Mouse (Mus musculus): Measurements from ENCODE around the gene Fra10ac1. TPM values are rescaled to one million over a fixed set of nuclear protein-coding genes. Genes with fewer than 3 reads are reported as not detected.

The Fra10ac1 gene
- 10 to 100 TPM; 11.4 to 11.8 TPM for total RNA-seq (2021)

DNA sequence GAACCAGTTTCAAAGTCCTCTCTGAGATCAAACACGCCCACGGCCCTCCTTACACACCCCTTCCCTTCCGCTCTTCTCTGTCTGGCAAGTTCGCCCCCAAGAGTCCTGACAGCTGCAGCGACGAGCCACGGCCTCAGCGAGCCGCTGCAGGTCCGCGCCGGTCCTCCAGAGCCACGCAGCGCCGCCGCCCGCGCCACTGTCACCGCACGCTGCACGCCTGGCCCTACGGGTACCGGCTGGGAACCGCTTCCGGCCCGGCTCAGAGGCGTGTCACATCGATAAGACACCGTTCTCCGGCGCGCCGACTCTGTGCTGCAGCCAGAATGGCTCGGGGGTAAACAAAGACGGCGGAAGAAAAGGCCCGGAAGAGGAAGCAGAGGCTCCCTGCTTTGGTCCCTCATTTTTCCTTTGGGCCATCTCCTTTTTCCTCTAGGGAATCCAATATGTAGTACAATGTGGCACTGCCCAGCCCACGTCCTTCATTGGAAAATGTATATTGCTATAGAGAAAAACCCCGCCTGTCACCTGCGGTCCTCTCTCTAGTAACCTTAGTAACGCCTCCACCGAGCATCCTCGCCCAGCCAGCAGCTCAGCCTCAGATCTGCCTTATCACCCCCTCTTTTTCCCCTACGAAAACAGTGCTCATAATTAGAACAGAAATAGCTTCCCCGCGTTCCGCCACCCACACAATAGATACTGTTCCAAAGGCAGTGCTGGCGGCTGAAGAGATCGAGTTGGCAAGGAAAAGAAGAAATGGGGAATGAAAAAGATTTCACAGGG, at the start of gene Fra10ac1:
Fra10ac1 (minus strand) TSS at position 252 of the 780 bp plus-strand sequence.
- DNase-seq = peak; percentile 89 to 92
- intact Hi-C loops (cut with DNase I) = no loop called here

GRCm38 (mm10) chr19:38271071-38271470, 47.1 kb upstream of the Fra10ac1 start:
- DNase-seq = no peak
- intact Hi-C loops (cut with DNase I) = no loop called here

DNA sequence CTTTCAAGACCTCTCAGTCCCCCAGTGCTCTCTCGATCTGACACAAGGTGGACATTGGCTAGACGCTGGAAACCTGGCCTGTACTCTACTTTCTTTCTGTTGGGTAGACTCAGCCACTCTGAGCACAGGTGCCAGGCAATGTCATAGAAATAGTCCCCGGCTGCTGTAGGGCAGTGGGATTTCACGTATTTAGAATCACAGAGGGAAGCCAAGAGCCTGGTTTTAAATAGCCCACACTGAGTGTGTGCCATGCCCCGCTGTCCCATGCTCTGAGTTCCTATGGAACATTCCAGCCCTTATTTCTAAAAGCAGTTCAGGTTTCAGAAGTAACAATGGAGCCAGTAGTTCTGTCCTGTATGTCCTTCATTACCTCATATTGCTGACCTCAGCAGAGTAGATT, 43.5 kb upstream of the Fra10ac1 start:
- DNase-seq = no peak
- intact Hi-C loops (cut with DNase I) = no loop called here

GRCm38 (mm10) chr19:38265767-38266166, 41.8 kb upstream of the Fra10ac1 start:
- intact Hi-C loops (cut with DNase I) = no loop called here

GRCm38 (mm10) chr19:38264505-38265500, 40.8 kb upstream of the Fra10ac1 start, which contains the start of gene Lgi1:
Lgi1 (plus strand) TSS chr19:38264536.
- intact Hi-C loops (cut with DNase I) = no loop called here
- peak in 1 of 2 experiments; percentile 15 for DNase-seq

More at GRCm38 (mm10) chr19:38265767-38266166, 41.8 kb upstream of the Fra10ac1 start:
- no peak for DNase-seq

DNA sequence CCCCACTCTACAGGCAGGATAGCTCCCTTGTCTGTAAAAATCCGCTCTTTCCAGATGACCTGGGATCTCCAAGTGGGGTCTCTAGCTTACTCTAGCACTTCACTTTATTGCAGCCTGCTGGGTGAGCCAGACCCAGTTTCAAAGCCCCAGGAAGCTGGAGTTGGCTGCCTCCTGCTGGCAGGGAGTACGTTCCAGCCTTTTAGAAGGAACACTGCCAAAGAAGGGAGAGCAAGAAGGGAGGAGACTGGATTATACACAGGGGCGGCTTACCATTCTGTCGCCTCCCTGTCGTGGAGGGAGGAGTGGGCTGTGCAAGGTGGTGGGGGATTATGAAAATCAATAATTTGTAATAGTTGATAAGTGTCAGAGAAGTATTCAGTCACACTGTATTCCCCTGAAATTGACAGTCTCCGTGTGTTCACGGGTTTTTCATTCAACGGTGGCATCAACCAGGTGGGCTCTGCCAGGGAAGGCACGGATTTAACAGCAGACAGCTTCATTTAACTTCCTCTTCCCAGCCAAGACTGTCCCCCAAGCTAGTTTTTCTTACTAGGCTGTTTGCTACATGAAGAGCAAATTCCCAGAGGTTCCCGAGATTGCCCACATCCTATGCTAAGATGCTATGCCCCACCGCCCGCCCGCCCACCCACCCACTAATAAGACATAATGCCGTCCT, 40.0 kb upstream of the Fra10ac1 start:
- intact Hi-C loops (cut with DNase I) = no loop called here
- DNase-seq = peak in 1 of 2 experiments; percentile 29

GRCm38 (mm10) chr19:38261351-38261750, 37.4 kb upstream of the Fra10ac1 start:
- DNase-seq = peak in 1 of 2 experiments; percentile 35
- intact Hi-C loops (cut with DNase I) = no loop called here

DNA sequence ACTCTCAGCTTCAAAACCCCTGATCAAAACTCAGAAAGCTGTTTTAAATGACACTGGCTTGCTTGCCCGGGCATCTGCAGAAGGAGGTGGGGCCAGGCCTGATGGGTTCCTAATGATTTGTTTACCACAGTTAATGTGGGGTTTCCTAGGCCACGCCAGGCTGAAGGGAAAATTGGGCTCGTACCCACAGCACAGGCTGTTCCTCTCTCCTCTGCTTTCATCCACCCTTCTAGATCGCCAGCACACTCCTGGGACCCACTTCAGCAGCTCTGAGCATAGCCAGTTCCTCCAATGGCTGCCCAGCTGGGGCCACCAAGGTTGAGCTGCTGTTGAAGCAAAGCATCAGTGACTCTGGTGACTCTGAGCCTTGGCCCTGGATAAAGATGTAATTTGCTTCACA, 36.4 kb upstream of the Fra10ac1 start:
- peak in 1 of 2 experiments; percentile 5 for DNase-seq
- intact Hi-C loops (cut with DNase I) = no loop called here

GRCm38 (mm10) chr19:38259436-38259835, 35.5 kb upstream of the Fra10ac1 start:
- no peak for DNase-seq
- intact Hi-C loops (cut with DNase I) = no loop called here

- intact Hi-C loops (cut with DNase I) = no loop called here
- no peak for DNase-seq
Observed at GRCm38 (mm10) chr19:38258651-38259065, 34.7 kb upstream of the Fra10ac1 start.

DNA sequence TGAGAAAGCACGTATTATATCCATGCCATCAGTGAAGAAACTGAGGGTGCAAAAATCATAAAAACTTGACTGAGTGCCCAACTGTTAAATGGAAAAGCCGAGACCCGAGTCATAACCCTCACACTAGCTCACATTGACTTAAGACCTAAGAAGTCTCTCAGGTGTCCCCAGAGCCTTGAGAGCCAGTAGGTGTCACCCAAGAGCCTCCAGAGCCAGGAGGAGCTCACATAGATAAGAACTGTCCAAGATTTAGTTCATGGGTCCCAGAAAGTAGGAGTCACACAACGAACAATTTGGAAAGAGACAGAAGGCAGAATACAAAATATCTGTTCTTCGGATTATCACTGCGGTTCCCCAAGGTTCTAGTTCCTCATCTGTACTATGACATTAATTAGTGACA, 29.8 kb upstream of the Fra10ac1 start:
- intact Hi-C loops (cut with DNase I) = loop anchor here (1.0 to 2.0 kb wide), 2 partner anchors 71 to 99 kb away; no protein-coding TSS in a partner anchor
- DNase-seq = peak in 1 of 2 experiments; percentile 43

GRCm38 (mm10) chr19:38249627-38250026, 25.7 kb upstream of the Fra10ac1 start:
- no peak for DNase-seq
- intact Hi-C loops (cut with DNase I) = no loop called here

GRCm38 (mm10) chr19:38246177-38246622, 22.2 kb upstream of the Fra10ac1 start:
- no peak for DNase-seq
- intact Hi-C loops (cut with DNase I) = no loop called here

GRCm38 (mm10) chr19:38245361-38246176, 21.6 kb upstream of the Fra10ac1 start:
- intact Hi-C loops (cut with DNase I) = no loop called here
- no peak for DNase-seq

- intact Hi-C loops (cut with DNase I) = no loop called here
- DNase-seq = no peak
Observed at GRCm38 (mm10) chr19:38244748-38245147, 20.8 kb upstream of the Fra10ac1 start.

GRCm38 (mm10) chr19:38242314-38242852, 18.4 kb upstream of the Fra10ac1 start:
- intact Hi-C loops (cut with DNase I) = no loop called here
- DNase-seq = no peak

GRCm38 (mm10) chr19:38238213-38238951, 14.4 kb upstream of the Fra10ac1 start:
- intact Hi-C loops (cut with DNase I) = no loop called here

GRCm38 (mm10) chr19:38237834-38238212, 13.9 kb upstream of the Fra10ac1 start:
- intact Hi-C loops (cut with DNase I) = no loop called here
- DNase-seq = no peak

More at GRCm38 (mm10) chr19:38238213-38238951, 14.4 kb upstream of the Fra10ac1 start:
- no peak for DNase-seq
